Mouse (Mus musculus) central nervous system, embryonic 11.5 days (tissue): Measurements from ENCODE around the gene Marc1. TPM values are rescaled to one million over a fixed set of nuclear protein-coding genes. Genes with fewer than 3 reads are reported as not detected.

ENCODE experiments used
- polyA plus RNA-seq: library from polyadenylated mRNA; depleted of rRNA; stranded (reverse); fragments of >200 nt; gene quantifications from 2 replicates; pipeline ENCODE4 v1.2.3, GENCODE M21; 2012; rRNA removed

The Marc1 gene
- 0.17 and 0.35 TPM in 2 replicates for polyA plus RNA-seq

GRCm38 (mm10) chr1:184810780-184811575 lies at the start of gene Marc1:
Gene Marc1 (minus strand): TSS chr1:184811313.

GRCm38 (mm10) chr1:184846092-184846750 lies 35.1 kb upstream of the Marc1 start, which contains the start of gene Marc2:
Gene Marc2 (minus strand): TSS chr1:184846451.

Other genes with a start within 250 kb of the Marc1 start
- gene Hlx, start 78.7 kb downstream of the Marc1 start, polyA plus RNA-seq, result 4.3 and 9.8 TPM in 2 replicates
- gene Marc2, start 35.1 kb upstream of the Marc1 start, polyA plus RNA-seq, result 51.7 and 81.6 TPM in 2 replicates
- 5.2 and 6.4 TPM in 2 replicates for gene C130074G19Rik, start 71.9 kb upstream of the Marc1 start, polyA plus RNA-seq
- gene Mark1, start 188.3 kb upstream of the Marc1 start, polyA plus RNA-seq, result 19.1 and 22.6 TPM in 2 replicates